Mouse (Mus musculus) CH12.LX (cell line): ENCODE measurements at regions not wholly inside any gene's neighbourhood (a gene's known extent, or its start where the extent isn't known, plus 50 kb on each side); places are given as distances from the start of the nearest gene placed in this dataset.

Source experiments
- CTCF ChIP-seq, 2 experiments: IDR thresholded peaks in 1 of 2; conservative IDR thresholded peaks in 1 of 2; 2 replicates each; pipeline ENCODE4 v1.5.1; 2011 to 2012; ENCODE audit warnings: low read depth in 2 of 2, low read length in 2 of 2, improper control_type of control experiment in 1 of 2, inconsistent platforms in 1 of 2, mild to moderate bottlenecking in 1 of 2, moderate library complexity in 1 of 2
- E2F4 ChIP-seq: IDR thresholded peaks from 2 replicates; pipeline ENCODE4 v1.6.1; 2011; ENCODE audit warnings: low read depth, low read length, improper control_type of control experiment; ENCODE audit not compliant: insufficient replicate concordance
- EP300 ChIP-seq: IDR thresholded peaks from 2 replicates; pipeline ENCODE4 v1.6.1; 2011; ENCODE audit warnings: low read length, improper control_type of control experiment
- HCFC1 ChIP-seq: IDR thresholded peaks from 2 replicates; pipeline ENCODE4 v1.6.1; 2012; ENCODE audit warnings: low read depth, mild to moderate bottlenecking, inconsistent platforms, low read length, improper control_type of control experiment
- JUN ChIP-seq: IDR thresholded peaks from 2 replicates; pipeline ENCODE4 v1.6.1; 2011; ENCODE audit warnings: low read depth, mild to moderate bottlenecking, low read length, improper control_type of control experiment, moderate library complexity; ENCODE audit not compliant: insufficient read depth
- MAX ChIP-seq: IDR thresholded peaks from 2 replicates; pipeline ENCODE4 v1.6.1; 2011; ENCODE audit warnings: low read length, improper control_type of control experiment
- MEF2A ChIP-seq: IDR thresholded peaks from 2 replicates; pipeline ENCODE4 v1.6.1; 2014; ENCODE audit warnings: low read depth, mild to moderate bottlenecking, inconsistent platforms, low read length, improper control_type of control experiment, borderline replicate concordance
- MYC ChIP-seq: IDR thresholded peaks from 2 replicates; pipeline ENCODE4 v1.6.1; 2011; ENCODE audit warnings: low read depth, mild to moderate bottlenecking, improper control_type of control experiment, low read length
- NELFE ChIP-seq: IDR thresholded peaks from 2 replicates; pipeline ENCODE4 v1.6.1; 2011; ENCODE audit warnings: low read depth, low read length, improper control_type of control experiment
- PAX5 ChIP-seq: IDR thresholded peaks from 2 replicates; pipeline ENCODE4 v1.6.1; 2012; ENCODE audit warnings: low read length, inconsistent platforms, mixed read lengths
- POLR2A ChIP-seq: IDR thresholded peaks from 2 replicates; pipeline ENCODE4 v1.6.1; 2011; ENCODE audit warnings: low read depth, mild to moderate bottlenecking, improper control_type of control experiment, low read length
- RAD21 ChIP-seq: IDR thresholded peaks from 2 replicates; pipeline ENCODE4 v1.6.1; 2011; ENCODE audit warnings: low read depth, mild to moderate bottlenecking, low read length, improper control_type of control experiment, moderate library complexity
- UBTF ChIP-seq: IDR thresholded peaks from 2 replicates; pipeline ENCODE4 v1.6.1; 2012; ENCODE audit warnings: low read depth, mild to moderate bottlenecking, inconsistent platforms, low read length, improper control_type of control experiment, moderate library complexity
- USF1 ChIP-seq: IDR thresholded peaks from 2 replicates; pipeline ENCODE4 v1.6.1; 2014; ENCODE audit warnings: low read depth, mild to moderate bottlenecking, inconsistent platforms, low read length, improper control_type of control experiment

- TF ChIP-seq UBTF (no peak), POLR2A (no peak), CTCF (conservative IDR thresholded peaks at IDR 0.05 in 1 of 2, IDR thresholded peaks at IDR 0.05 in 1 of 2; ENCODE audit: low read depth in 2 of 2, low read length in 2 of 2) (no peak), USF1 (no peak), MAX (no peak), NELFE (no peak), JUN (no peak), E2F4 (no peak), EP300 (no peak), MYC (no peak), PAX5 (no peak), RAD21 (no peak), MEF2A (no peak), HCFC1 (no peak)
Measured at GRCm38 (mm10) chr3:81530872-81531271, 401.5 kb upstream of the Ctso start.
